Mouse (Mus musculus): Measurements from ENCODE around the gene 0610030E20Rik. TPM values are rescaled to one million over a fixed set of nuclear protein-coding genes. Genes with fewer than 3 reads are reported as not detected.

Gene 0610030E20Rik
- polyA plus RNA-seq, 1 experiment from 2014 or later: 17.1 TPM

- Histone ChIP-seq H3K36me3 (ENCODE audit: control insufficient read depth, insufficient read depth, low read length) (peaks cover 9% of the 10 kb centered on the region; the same call in 1 of the 2 replicates), H3K9me3 (ENCODE audit: control insufficient read depth, low read length) (no peaks in the 10 kb centered on the region), H3K27me3 (replicated peaks; ENCODE audit: control insufficient read depth, insufficient read depth, low read length) (no peaks in the 10 kb centered on the region), H3K4me1 (replicated peaks; ENCODE audit: control insufficient read depth, insufficient read depth, low read length) (peaks cover 38% of the 10 kb centered on the region), H3K27ac (ENCODE audit: low read depth, low read length) (peak overlapping the region; percentile 13; the same call in 1 of the 2 replicates), H3K4me2 (no peak overlapping the region), H3K4me3 (ENCODE audit: low read depth, low read length) (no peak overlapping the region), H3K9ac (ENCODE audit: low read depth, low read length) (no peak overlapping the region)
- ATAC-seq (replicated peaks; ENCODE audit: low FRiP score): no peak
- 78% methylated on average over 12 of the region's 12 CpGs for WGBS
- no peak for DNase-seq (ENCODE audit: low spot score)
Measured at GRCm38 (mm10) chr6:72370091-72370490, 23.0 kb downstream of the 0610030E20Rik start.

GRCm38 (mm10) chr6:72371147-72371546, 24.0 kb downstream of the 0610030E20Rik start:
- H3K4me1 ChIP-seq (replicated peaks; ENCODE audit: control insufficient read depth, insufficient read depth, low read length): peaks cover 38% of the 10 kb centered on the region
- H3K9ac ChIP-seq (ENCODE audit: low read depth, low read length): no peak overlapping the region
- H3K36me3 ChIP-seq (ENCODE audit: control insufficient read depth, insufficient read depth, low read length): peaks cover 9% of the 10 kb centered on the region; the same call in 1 of the 2 replicates
- H3K27ac ChIP-seq (ENCODE audit: low read depth, low read length): peak overlapping the region; percentile 16; the same call in 1 of the 2 replicates
- no peaks in the 10 kb centered on the region for H3K27me3 ChIP-seq (replicated peaks; ENCODE audit: control insufficient read depth, insufficient read depth, low read length)
- no peaks in the 10 kb centered on the region for H3K9me3 ChIP-seq (ENCODE audit: control insufficient read depth, low read length)
- no peak overlapping the region for H3K4me2 ChIP-seq
- ATAC-seq (replicated peaks; ENCODE audit: low FRiP score) (no peak), DNase-seq (ENCODE audit: low spot score) (no peak)
- no peak overlapping the region for H3K4me3 ChIP-seq (ENCODE audit: low read depth, low read length)
- 57% methylated on average over 5 of the region's 5 CpGs for WGBS

GRCm38 (mm10) chr6:72371571-72371970, 24.5 kb downstream of the 0610030E20Rik start:
- H3K9ac ChIP-seq (ENCODE audit: low read depth, low read length): no peak overlapping the region
- H3K4me1 ChIP-seq (replicated peaks; ENCODE audit: control insufficient read depth, insufficient read depth, low read length): peaks cover 43% of the 10 kb centered on the region
- H3K9me3 ChIP-seq (ENCODE audit: control insufficient read depth, low read length): no peaks in the 10 kb centered on the region
- H3K4me2 ChIP-seq: no peak overlapping the region
- H3K4me3 ChIP-seq (ENCODE audit: low read depth, low read length): no peak overlapping the region
- no peak for ATAC-seq (replicated peaks; ENCODE audit: low FRiP score)
- no peaks in the 10 kb centered on the region for H3K27me3 ChIP-seq (replicated peaks; ENCODE audit: control insufficient read depth, insufficient read depth, low read length)
- peak overlapping the region; percentile 16; the same call in 1 of the 2 replicates for H3K27ac ChIP-seq (ENCODE audit: low read depth, low read length)
- peaks cover 9% of the 10 kb centered on the region; the same call in 1 of the 2 replicates for H3K36me3 ChIP-seq (ENCODE audit: control insufficient read depth, insufficient read depth, low read length)
- 19% methylated on average over 1 of the region's 1 CpGs for WGBS
- DNase-seq (ENCODE audit: low spot score): no peak

GRCm38 (mm10) chr6:72373184-72373583, 26.1 kb downstream of the 0610030E20Rik start:
- DNase-seq (ENCODE audit: low spot score) (no peak), ATAC-seq (replicated peaks; ENCODE audit: low FRiP score) (no peak)
- no peaks in the 10 kb centered on the region for H3K9me3 ChIP-seq (ENCODE audit: control insufficient read depth, low read length)
- no peak overlapping the region for H3K27ac ChIP-seq (ENCODE audit: low read depth, low read length)
- H3K27me3 ChIP-seq (replicated peaks; ENCODE audit: control insufficient read depth, insufficient read depth, low read length): no peaks in the 10 kb centered on the region
- peaks cover 9% of the 10 kb centered on the region; the same call in 1 of the 2 replicates for H3K36me3 ChIP-seq (ENCODE audit: control insufficient read depth, insufficient read depth, low read length)
- H3K9ac ChIP-seq (ENCODE audit: low read depth, low read length): peak overlapping the region; percentile 30; the same call in 1 of the 2 replicates
- WGBS: 89% methylated on average over 4 of the region's 4 CpGs
- peaks cover 44% of the 10 kb centered on the region for H3K4me1 ChIP-seq (replicated peaks; ENCODE audit: control insufficient read depth, insufficient read depth, low read length)
- H3K4me2 ChIP-seq: no peak overlapping the region
- H3K4me3 ChIP-seq (ENCODE audit: low read depth, low read length): no peak overlapping the region

- H3K9me3 ChIP-seq (ENCODE audit: control insufficient read depth, low read length): no peaks in the 10 kb centered on the region
- no peaks in the 10 kb centered on the region for H3K27me3 ChIP-seq (replicated peaks; ENCODE audit: control insufficient read depth, insufficient read depth, low read length)
- DNase-seq (ENCODE audit: low spot score) (no peak), ATAC-seq (replicated peaks; ENCODE audit: low FRiP score) (no peak)
- peaks cover 50% of the 10 kb centered on the region for H3K4me1 ChIP-seq (replicated peaks; ENCODE audit: control insufficient read depth, insufficient read depth, low read length)
- peak overlapping the region; percentile 12 for H3K4me2 ChIP-seq
- WGBS: 59% methylated on average over 7 of the region's 7 CpGs
- peaks cover 5% of the 10 kb centered on the region; the same call in 1 of the 2 replicates for H3K36me3 ChIP-seq (ENCODE audit: control insufficient read depth, insufficient read depth, low read length)
- no peak overlapping the region for H3K9ac ChIP-seq (ENCODE audit: low read depth, low read length)
- H3K4me3 ChIP-seq (ENCODE audit: low read depth, low read length): no peak overlapping the region
- peak overlapping the region; percentile 9; the same call in 1 of the 2 replicates for H3K27ac ChIP-seq (ENCODE audit: low read depth, low read length)
Measured at GRCm38 (mm10) chr6:72374206-72374605, 27.1 kb downstream of the 0610030E20Rik start.

- peaks cover under 1% of the 10 kb centered on the region; the same call in 1 of the 2 replicates for H3K36me3 ChIP-seq (ENCODE audit: control insufficient read depth, insufficient read depth, low read length)
- H3K27ac ChIP-seq (ENCODE audit: low read depth, low read length): peak overlapping the region; percentile 53; the same call in 1 of the 2 replicates
- H3K9me3 ChIP-seq (ENCODE audit: control insufficient read depth, low read length): no peaks in the 10 kb centered on the region
- 44% methylated on average over 15 of the region's 15 CpGs for WGBS
- DNase-seq (ENCODE audit: low spot score): no peak
- ATAC-seq (replicated peaks; ENCODE audit: low FRiP score): peak; percentile 67
- no peaks in the 10 kb centered on the region for H3K27me3 ChIP-seq (replicated peaks; ENCODE audit: control insufficient read depth, insufficient read depth, low read length)
- no peak overlapping the region for H3K4me3 ChIP-seq (ENCODE audit: low read depth, low read length)
- no peak overlapping the region for H3K9ac ChIP-seq (ENCODE audit: low read depth, low read length)
- H3K4me1 ChIP-seq (replicated peaks; ENCODE audit: control insufficient read depth, insufficient read depth, low read length): peaks cover 45% of the 10 kb centered on the region
- peak overlapping the region; percentile 42 for H3K4me2 ChIP-seq
Measured at GRCm38 (mm10) chr6:72374820-72375563, 27.9 kb downstream of the 0610030E20Rik start.

GRCm38 (mm10) chr6:72378510-72379234, 31.6 kb downstream of the 0610030E20Rik start:
- Histone ChIP-seq H3K36me3 (ENCODE audit: control insufficient read depth, insufficient read depth, low read length) (no peaks in the 10 kb centered on the region), H3K4me3 (ENCODE audit: low read depth, low read length) (peak overlapping the region; percentile 78), H3K4me2 (peak overlapping the region; percentile 68), H3K27ac (ENCODE audit: low read depth, low read length) (no peak overlapping the region), H3K4me1 (replicated peaks; ENCODE audit: control insufficient read depth, insufficient read depth, low read length) (peaks cover 36% of the 10 kb centered on the region), H3K9ac (ENCODE audit: low read depth, low read length) (peak overlapping the region; percentile 80; the same call in 1 of the 2 replicates), H3K9me3 (ENCODE audit: control insufficient read depth, low read length) (no peaks in the 10 kb centered on the region), H3K27me3 (replicated peaks; ENCODE audit: control insufficient read depth, insufficient read depth, low read length) (no peaks in the 10 kb centered on the region)
- 73% methylated on average over 8 of the region's 8 CpGs for WGBS
- DNase-seq (ENCODE audit: low spot score): no peak
- ATAC-seq (replicated peaks; ENCODE audit: low FRiP score): no peak

- Histone ChIP-seq H3K9me3 (ENCODE audit: control insufficient read depth, low read length) (no peaks in the 10 kb centered on the region), H3K9ac (ENCODE audit: low read depth, low read length) (peak overlapping the region; percentile 80), H3K27me3 (replicated peaks; ENCODE audit: control insufficient read depth, insufficient read depth, low read length) (no peaks in the 10 kb centered on the region), H3K4me3 (ENCODE audit: low read depth, low read length) (peak overlapping the region; percentile 78), H3K27ac (ENCODE audit: low read depth, low read length) (peak overlapping the region; percentile 83), H3K4me2 (peak overlapping the region; percentile 68), H3K4me1 (replicated peaks; ENCODE audit: control insufficient read depth, insufficient read depth, low read length) (peaks cover 37% of the 10 kb centered on the region), H3K36me3 (ENCODE audit: control insufficient read depth, insufficient read depth, low read length) (no peaks in the 10 kb centered on the region; the same call in 1 of the 2 replicates)
- WGBS: 21% methylated on average over 7 of the region's 7 CpGs
- ATAC-seq (replicated peaks; ENCODE audit: low FRiP score) (0 out of 2 replicates have a peak, but pooled peaks have one; percentile 3), DNase-seq (ENCODE audit: low spot score) (no peak)
Measured at GRCm38 (mm10) chr6:72379377-72380130, 32.4 kb downstream of the 0610030E20Rik start.

Data from liver, embryonic 11.5 days (tissue).